Mouse (Mus musculus) layer of hippocampus, adult 11-12 months (tissue): ENCODE measurements around the gene Cela1.

Experiments
- DNase-seq: peaks from one replicate; pipeline ENCODE4 v3.0.0; 2022; ENCODE audit warnings: low spot score

Cela1 gene

DNA sequence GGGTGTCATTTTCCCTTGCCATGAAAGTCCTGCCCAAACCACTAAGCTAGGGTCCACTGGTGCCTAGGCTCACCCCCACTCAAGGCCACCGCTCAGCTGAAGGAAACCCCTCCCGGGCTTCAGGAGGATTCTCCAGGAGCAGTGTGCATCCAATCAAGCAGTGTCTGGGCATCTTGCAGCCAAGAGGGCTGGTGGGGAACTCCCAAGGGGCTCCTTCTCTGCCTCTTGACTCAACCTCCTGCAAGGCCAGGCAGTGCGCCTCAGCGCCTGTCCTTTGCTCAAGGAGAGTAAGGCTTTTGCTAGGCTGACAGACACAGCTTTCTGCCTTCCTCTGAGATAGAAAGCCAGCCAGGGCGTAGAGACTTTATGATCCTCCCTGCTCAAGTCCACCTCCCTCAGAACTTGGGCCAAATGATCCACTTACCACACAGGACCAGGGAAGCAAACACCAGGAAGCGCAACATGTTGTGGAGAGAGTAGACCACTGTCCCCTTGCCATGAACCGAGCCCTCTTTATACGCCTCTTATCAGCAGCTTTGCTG is at the start of gene Cela1:
Cela1 (minus strand) TSS at position 492 of the 542 bp plus-strand sequence.
- DNase-seq = no peak

DNA sequence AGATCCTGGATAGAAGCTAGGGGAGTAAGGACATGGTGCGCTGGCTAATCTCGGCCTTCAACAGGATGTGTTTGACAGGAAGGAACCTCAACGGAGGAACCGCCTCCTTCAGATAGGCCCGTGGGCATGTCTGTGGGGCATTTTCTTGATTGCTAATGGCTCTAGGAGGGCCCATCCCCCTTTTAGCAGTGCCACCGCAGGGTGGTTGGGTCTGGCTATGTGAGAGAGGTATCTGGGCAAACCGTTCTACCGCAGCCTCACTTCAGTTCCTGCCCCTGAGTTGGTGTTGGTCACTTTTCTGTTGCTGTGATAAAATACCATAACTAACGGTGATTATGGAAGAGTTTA is 48.2 kb upstream of the Cela1 start:
- DNase-seq = no peak

DNA sequence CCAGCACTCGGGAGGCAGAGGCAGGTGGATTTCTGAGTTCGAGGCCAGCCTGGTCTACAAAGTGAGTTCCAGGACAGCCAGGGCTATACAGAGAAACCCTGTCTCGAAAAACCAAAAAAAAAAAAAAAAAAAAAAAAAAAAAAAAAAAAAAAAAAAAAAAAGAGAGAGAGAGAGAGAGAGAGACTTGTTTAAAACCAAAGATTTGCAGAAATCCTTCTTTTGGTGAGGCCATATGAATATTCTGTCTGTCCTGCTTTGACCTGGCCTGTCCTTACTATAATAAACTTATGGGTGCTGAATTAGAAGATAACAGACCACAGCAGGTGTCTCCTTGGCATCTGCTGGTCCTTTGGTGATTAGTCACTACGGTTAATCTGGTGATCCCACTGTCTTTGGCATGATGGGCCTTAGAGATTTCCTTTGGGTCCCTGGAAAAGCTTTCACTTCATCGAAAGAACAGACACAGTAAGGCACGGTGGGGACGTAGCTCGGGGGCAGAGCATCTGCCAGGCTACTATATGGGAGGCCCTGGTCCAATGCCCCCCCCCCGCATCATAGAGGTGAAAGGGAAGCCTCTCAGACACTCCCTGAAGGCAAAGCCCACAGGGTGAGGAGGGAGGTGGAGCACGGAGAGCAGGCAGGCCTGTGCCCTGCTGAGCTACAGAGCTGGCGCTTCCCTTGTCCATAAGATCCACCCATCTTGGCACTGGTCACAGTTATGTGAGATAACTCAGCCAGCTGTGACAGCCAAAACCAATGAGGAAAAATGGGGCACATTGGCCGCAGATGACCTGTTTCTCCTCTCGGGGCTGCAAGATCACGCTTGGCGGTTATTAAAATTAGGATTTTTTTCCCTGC is 47.6 kb upstream of the Cela1 start:
- no peak for DNase-seq

DNA sequence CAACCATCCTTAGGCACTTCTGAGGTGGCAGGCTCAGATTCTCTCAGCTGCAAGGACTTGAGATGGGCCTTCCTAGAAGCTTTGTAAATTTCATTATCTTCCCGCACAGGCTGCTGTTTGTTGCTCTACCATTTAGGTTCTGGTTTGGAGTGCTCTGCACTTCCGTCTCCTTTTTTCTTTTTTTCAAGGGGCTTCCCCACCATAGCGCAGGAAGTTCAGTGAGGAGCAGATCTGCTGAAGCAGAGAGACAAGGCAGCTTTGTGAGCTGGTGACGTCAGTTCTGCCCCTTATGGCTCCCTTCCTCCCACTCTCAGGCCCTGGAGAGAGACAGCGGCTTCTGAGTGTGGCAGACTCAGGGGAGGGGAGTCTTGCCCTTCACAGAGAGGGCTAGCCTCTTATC is 44.9 kb upstream of the Cela1 start:
- DNase-seq = no peak

DNA sequence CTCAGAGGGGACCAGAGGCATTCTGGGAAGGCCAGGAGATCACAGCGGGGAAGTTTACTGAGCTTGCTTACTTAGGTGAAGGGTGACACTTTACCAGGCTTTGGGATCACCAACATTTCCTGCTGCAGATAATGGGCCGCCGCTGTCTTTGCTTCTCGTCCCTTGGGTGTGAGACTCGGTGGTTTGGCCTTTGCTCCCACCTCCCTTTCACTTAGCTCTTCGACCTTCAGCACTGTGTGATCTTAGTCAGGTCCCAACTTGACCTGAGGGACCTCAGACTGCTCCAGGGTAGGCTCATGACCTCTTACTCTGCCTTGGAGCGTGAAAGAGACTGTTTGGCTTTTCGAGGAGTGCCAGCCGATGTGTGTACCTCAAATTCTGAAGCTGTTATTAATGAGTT is 43.4 kb upstream of the Cela1 start:
- no peak for DNase-seq

DNA sequence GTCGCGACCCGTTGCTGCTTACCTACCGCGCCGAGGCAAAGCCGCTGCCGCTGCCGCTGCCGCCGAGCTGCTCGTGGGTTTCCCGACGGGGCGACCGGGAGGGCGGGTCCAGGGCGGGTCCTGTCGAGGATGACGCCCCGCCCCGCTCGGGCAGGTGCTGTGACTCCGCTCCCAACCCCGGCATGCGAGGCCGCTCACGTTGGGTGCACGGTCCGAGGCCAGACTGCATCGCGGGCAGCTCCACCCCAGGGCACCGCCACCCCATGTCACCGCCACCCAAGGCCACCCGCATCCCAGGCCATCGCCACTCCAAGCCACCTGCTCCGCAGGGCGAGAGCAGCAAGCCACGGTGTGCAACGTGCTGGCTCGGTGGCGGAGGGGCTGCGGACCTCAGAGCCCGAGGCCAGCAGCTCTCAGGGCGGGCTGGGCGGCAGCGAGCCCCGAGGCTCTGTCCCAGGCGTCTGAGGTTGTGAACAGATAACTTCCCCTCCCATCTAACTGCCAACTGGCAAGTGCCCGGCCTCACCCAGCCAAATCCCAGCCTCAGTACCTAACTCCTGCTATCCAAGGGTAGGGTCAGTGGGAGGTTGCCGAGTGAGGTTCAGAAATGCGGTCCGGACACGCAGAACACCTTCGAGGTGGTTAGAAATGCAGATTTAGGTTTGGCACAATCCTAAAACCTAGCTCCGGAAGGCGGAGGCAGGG is 41.7 kb upstream of the Cela1 start, which contains the start of gene Galnt6:
Galnt6 (minus strand) TSS at position 96 of the 705 bp plus-strand sequence.
- no peak for DNase-seq

DNA sequence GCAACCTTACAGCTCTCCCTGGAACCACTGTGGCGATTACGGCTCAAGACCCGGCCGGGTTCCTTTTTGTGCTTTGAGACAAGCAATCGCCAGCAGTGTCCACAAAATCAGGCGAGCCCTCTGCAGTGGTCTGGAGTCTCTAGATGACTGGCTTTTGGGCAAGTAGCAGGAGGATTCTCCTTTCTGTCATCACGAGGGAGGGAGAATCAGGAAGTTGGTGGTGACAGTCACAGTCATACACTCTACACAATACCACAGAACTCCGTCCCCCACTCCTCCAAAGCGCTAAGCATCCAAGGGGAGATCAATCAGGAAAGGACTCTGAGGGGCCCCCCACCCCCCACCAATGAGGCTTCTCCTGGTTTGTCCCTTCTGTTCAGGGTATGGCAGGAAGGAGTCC is 40.9 kb upstream of the Cela1 start:
- DNase-seq = no peak

DNA sequence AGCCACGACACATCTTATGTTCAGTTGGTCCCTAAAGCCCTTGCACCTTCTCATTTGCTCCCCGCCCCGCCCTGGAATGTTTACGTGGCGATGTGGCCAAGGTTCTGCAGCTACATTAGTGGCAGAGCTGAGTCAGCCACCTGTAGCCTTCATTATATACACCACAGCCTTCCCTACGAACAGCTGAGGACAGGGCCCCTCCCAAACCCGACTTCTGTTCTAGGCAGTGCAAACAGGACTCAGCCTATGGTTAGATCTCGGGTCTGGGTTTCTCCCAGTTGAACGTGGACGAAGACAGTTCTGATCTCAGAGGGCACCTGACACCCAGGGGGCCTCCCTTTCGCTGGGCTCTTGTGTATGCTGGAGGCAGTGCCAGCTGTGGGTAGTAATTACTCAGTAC is 40.1 kb upstream of the Cela1 start:
- no peak for DNase-seq

DNA sequence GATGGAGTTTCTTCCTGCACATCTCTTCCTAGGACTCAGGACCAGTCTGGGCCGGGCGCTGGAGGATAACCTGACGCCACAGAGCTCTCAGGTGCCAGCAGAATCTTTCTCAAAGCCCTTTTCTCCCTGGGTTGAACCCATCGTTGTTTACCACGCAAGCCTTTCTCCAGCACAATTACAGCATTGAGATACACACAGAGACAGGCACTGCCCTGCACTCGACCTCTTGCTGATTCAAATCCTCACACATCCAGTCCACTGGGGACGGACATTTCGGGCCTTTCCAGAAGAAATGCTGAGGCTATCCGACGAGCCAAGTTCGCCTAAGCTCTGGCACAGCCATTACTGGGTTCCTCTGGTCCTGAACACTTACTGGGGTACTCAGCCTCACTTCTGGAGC is 39.0 kb upstream of the Cela1 start:
- DNase-seq = no peak

DNA sequence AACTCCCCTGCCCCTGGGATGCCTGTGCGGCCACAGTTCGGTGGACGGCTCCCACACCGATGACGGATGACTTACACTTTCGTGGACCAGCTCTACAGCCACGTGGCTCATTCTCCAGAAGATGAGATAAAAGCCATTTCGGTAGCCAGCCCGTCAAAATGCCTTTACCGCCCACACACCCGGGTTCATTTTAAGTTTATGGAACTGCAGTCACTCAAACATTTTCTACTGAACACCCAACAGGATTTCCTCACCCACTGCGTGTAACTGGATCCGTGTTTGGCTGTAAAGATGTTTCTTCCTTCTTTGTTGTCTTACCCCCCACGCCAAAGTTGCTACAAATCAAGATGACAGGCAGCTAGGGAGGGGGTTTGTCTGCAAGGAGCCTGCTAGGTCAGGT is 35.8 kb upstream of the Cela1 start:
- DNase-seq = no peak

DNA sequence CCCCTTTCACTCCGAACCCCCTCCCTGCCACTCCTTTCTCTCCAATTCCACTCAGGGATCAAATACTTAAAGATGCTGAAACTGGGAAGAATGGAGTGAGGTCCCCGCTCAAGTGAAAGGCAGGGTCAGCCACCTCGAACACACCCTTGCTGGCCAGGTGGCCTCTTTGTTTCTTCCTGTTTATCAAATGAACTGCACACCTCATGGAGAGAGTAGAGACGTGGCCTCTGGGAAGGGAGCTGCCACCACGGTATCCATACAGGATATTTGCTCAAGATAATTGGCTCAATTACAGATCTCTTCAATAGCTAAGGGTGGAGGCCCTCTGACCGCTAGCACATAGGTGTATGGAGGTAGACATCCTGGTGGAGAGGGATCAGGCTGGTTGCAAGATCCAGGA is 34.8 kb upstream of the Cela1 start:
- no peak for DNase-seq

DNA sequence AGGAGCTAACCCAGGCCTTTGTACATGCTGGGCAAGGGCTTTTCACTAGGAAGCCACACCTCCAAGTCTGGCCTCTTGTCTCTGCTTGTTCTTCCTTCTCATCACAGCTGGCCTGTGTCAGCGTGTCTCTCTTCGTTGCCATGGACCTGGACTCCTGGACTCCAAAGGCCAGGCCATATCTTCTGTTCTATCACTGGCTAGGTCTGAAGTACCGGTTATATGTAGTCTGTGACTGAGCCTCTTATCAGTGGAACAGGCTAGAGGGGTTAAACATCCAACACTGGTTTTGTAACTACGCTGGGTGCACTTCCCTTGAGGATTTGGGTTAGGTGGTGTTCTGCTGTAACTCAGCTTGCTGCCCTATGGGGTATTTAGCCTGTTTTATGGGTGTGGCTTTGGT is 34.3 kb upstream of the Cela1 start:
- no peak for DNase-seq

DNA sequence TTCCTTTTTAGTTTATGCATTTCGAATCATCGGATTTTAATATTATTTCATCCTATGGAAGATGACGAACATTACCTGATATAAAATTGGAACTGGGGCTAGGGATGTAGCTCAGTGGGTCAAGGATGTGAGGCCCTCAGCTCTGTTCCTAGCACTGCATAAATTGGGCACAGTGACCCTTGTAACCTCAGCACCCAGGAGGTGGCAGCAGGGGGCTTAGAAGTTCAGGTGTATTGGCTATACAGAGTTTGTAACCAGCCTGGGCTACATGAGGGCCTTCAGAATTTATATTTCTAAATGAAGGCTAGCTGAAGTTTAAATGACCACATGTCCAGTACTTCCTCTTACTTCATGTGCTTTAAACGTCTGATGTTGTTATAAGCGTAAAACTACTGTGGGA is 33.7 kb upstream of the Cela1 start:
- DNase-seq = no peak

DNA sequence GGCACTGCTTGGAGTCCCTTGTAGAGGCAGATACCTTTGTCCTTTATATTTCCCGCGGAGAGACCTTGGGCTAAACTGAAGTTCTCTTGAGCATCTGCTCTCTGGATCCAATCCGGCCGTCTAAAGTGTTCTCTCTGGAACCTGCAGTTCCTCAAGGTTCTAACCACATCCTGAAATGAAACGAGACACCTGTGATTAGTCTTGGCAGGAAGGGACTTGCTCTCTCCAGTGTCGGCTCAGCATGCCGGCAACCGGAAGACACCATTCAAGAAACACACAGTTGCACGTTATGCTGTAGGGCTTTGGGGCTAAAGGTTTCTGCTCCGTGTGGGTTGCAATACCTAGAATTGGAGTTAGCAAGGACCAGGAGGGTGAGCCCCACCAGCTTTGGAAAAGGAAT is 32.3 kb upstream of the Cela1 start:
- no peak for DNase-seq

DNA sequence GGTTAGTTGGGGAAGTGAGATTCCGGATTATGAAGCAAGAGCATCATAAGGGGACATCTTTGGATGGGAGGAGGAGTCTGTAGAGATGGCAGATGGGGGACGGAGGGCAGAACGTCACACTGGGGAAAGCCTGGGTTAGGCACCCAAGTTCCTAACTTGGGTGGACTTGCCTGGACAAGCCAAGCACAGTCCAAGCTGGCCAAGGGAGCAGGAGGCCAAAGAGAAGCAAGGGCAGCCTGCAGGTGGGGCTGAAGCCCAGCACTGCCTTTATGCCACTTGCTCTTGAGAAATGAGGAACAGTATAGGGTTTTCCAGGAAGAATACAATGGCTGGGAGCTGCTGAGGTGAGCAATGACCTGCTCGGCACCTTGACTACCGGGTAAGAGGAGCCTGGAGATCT is 31.5 kb upstream of the Cela1 start:
- no peak for DNase-seq

DNA sequence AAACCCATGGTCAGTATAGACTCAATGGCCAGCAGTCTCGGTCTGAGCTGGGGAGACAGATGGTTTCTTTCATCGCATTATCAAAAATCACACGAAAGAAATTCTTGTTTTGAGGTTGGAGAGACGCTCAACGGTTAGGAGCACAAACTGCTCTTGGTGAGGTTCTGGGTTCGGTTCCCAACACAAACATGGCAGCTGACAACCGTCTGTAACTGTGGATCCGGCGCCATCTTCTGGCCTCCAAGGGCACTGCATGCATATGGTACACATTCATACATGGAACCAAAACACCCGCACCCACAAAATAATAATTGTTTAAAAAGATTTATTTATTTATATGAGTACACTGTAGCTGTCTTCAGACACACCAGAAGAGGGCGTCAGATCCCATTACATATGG is 30.9 kb upstream of the Cela1 start:
- no peak for DNase-seq

DNA sequence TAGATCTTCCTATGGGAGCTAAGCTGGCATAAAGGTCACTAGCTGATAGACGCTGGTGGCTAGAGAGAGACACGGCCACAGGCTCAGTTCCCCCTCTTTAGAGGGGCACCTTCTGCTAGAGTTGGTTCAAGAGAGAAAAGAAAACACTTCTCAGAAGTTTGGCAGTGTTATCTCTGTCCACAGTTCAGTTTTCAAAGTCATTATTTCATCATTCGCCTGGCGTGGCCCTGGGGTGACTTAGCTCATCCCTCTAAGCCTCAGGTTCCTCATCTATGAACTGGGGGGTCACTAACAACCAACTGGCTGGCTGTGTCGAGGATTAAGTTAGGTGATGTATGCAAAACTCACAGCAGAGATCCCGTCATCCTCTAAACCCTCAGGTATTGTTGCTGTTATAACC is 30.2 kb upstream of the Cela1 start:
- no peak for DNase-seq

DNA sequence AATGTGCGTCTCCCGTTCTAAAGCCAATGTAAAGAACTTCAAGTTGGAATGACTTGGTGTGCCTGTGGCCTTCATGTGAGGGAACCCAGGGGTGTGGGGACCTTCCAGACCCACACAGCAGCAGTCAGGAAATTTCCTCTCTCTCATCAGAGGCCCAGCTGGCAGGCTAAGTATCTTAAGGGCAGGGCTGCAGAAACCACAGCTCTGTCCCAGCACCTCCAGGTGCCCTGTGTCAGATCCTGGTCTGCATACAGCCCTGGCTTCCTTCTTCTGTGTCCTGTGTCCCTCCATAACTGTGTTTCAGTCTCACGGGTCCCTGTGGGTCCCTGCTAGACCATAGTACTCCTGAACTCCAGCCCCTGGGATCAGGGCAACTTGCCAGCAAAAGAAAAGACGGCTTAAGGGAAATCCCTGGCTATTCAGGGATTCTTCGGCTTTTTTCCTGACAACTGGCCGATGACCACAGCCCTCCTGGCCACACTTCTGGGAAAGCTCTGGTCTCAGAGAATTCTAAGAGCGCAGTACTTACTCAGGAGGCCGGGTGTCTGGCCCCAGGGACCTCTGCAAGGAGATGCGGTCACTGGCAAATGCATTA is 27.8 kb upstream of the Cela1 start:
- no peak for DNase-seq

DNA sequence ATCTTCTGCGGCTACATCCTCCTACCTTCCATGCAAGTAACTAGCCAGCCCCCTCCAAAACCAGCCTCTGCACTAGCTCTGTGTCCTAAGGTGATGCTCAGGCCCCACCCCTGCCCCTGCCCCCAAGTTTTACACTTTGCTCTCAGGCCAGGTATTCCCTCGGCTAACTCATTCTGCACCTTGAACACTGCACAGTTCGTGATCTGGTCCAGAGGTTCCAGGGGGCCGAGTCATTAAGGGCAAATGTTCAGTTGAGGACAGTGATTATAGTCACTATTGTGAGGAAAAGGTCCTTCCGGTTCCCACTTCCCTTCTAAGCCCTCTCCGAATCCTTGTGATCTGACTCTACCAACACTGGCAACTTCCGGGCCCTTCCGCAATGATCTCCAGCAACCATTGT is 26.7 kb upstream of the Cela1 start:
- DNase-seq = no peak

DNA sequence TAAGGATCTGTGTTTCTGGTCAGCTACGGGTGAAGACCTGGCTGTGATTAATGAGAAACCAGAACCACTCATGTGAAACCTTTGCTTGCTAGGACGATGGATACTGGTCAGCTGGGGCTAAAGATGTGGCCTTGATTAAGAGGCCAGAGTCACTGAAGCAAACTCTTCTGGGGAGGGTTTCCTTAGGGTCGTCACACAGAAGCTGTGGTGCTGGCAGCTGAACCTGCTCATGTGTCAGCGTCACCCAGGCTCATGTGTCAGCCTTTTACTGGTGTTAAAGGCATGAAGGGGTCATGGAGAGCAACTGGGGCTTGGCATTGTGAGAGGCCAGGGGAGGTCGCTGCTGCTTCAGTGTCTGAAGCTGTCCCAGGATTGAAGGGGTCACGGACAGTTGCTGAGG is 23.1 kb upstream of the Cela1 start:
- no peak for DNase-seq

DNA sequence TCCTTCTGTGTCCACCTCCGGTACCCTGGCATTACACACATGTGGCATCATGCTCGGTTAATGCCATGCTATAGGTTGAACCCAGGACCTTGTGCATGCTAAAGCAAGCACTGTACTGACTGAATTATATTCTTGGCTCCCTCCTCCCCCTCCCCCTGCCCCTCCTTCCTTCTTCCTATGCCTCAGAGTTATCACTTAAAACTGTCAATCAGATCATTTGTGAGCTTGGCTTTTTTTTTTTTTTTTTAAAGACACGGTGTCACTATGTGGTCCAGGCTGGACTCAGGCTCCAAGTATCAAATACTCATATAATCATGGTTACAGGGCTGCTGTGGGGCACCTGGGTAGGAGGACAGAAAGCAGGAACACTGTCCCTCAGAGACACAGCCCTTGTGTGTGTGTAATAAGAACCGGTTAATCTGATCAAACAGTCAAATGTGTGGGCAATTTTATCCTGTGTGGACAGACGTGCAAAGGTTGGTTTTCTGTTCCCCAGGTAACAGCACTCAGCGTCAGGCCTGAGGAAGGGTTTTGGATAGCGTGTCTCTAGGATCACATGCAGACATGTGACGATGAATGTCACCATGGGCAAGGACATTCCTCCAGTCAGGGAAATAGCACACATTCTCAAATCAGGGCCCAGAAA is 20.8 kb upstream of the Cela1 start:
- DNase-seq = no peak

DNA sequence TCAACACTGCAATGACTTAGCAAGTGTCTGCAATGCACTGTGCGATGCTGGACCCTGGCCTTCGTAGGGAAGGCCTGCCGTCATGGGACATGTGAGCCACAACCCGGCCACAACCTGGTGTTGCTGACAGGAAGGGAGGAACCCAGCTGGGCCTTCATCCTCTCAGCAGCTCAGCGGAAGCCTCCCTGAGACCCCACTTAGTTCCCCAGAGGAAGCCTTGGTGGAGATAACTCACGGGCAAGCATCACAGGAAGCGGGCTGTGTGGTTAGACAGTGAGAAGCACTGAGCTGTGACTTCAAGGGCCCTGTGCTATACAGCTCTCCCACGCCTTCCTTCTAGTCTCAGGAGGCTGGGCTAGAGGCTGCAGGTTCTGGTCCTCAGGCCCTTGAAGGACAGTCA is 18.5 kb upstream of the Cela1 start:
- no peak for DNase-seq

DNA sequence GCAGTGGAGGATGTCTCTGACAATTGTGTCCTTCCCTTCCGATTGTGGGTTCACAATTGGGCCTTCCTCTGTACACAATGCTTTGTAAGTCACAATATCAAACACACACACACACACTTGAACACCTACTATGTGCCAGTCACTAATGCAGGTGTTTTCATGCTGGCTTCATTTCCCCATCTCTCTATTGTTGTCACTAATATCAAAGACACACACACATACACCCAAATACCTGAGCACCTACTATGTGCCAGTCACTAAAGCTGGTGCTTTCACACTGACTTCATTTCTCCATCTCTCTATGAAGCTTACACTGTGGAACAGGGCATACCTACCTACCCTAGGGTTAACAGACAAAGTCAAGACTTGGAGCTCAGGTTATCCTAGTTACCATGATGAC is 17.7 kb upstream of the Cela1 start:
- no peak for DNase-seq
